Mouse (Mus musculus) c-Kit-negative CD71-positive TER-119-positive erythroid progenitor cells, embryonic 14.5 days (primary cell): ENCODE measurements at regions not wholly inside any gene's neighbourhood (a gene's known extent, or its start where the extent isn't known, plus 50 kb on each side); places are given as distances from the start of the nearest gene placed in this dataset.
"Not testable (repeated sequence)": the region's sequence is repeated elsewhere in the genome, so short reads cannot be mapped to it uniquely, and the experiment has no call there.

Experiments used
- DNase-seq: peaks from one replicate; pipeline ENCODE4 v3.0.0-alpha.2; 2013; ENCODE audit warnings: low read depth, low spot score

DNA sequence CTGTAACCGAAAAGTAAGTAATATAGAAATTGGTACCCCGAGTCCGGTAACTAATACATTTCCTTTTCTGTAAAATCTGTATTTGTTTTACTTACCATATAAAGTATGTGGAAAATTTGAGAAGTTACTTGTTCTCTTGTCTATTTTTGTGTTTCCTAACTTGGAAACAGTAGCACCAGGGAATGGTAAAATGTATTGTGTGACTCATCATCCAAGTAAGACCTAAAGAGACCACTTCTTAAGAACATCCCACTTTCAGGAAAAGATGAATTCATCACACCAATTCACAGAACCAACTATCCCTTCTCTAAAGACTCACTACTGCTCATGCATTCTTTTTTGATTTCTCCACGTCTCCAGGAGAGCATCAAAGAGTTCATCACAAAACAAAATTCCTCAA lies 457.6 kb upstream of the Htr2a start:
- no peak for DNase-seq

DNA sequence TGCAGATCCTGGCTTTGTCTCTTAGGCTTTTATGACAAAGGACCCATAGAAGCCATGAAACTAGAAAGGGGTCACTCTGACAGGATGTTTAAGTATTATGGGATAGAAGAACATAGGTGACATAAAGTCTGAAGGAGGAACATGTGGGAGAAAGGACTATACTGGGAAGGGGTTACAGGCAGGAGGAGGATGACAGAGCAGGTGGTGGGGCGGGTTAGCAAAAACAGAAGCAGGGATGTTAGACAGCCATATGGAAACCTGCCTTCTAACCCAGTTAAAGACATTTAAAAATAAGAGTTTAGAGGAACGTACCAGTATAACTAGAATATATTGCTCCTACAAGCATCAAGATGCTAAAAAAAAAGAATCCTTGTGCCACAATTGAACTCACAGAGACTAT lies 438.9 kb upstream of the Htr2a start:
- DNase-seq, result no peak

DNA sequence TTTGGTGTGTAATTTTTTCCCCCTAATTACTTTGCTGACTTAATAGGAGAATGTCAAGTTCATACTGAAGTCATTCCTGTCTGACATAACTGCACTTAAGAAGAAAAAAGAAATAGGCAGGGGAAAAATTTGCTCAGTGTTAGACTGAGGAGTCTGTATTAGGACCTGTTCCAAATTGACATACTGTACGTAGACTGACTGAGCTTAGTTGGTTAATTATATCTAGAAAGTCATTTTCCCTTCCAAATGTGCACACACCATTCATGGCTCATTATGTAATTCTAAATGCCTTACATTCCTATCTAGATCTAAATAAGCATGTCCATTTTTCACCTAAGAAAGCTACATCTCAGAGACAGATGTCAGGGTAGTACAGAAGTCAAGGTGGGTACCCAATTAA lies 435.6 kb upstream of the Htr2a start:
- no peak for DNase-seq

DNA sequence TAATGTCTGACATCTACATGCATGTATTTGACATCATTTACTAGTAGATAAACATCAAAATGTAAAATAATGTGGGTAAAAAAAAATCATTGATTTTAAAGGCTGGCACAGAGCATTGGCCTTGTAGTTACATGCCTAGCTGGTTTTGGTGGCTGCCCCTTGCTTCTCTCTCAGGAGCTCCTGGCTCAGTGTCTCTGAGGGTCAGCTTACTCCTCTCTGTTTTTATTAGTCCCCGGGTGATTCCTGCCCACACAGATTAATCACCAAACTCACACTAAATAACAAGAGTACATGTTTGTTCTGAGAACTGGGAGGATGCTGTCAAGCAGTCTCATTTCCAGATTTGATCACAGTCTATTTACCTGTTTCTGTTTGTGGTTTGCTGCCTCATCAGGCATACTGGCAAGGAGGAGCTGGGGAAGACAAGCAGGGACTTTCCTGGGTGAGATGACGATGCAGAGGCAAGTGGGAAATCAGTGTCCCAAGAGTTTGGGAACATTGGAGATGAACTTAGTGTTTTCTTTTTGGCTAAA lies 422.7 kb upstream of the Htr2a start:
- no peak for DNase-seq

GRCm38 (mm10) chr14:74219761-74220160 lies 420.9 kb upstream of the Htr2a start:
- DNase-seq, result no peak

DNA sequence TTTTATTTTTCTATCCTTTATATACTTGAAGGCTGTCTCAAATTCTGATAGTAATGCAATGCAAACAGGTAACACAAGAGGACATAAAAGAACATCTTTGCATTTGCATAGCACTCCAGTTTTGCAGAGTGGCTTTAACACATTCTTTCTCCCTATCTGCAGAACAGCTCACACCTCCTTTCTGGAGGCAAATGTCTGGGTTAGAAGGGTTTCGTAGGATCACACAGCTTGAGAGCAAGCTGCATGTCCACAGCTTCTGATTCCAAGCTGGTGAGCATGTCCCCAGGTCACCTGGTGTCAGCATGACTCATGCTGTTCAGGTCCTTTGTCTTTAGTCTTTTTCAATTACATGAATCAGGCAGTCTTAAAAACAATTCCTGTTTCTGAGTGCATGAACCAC lies 418.5 kb upstream of the Htr2a start:
- DNase-seq, result no peak

DNA sequence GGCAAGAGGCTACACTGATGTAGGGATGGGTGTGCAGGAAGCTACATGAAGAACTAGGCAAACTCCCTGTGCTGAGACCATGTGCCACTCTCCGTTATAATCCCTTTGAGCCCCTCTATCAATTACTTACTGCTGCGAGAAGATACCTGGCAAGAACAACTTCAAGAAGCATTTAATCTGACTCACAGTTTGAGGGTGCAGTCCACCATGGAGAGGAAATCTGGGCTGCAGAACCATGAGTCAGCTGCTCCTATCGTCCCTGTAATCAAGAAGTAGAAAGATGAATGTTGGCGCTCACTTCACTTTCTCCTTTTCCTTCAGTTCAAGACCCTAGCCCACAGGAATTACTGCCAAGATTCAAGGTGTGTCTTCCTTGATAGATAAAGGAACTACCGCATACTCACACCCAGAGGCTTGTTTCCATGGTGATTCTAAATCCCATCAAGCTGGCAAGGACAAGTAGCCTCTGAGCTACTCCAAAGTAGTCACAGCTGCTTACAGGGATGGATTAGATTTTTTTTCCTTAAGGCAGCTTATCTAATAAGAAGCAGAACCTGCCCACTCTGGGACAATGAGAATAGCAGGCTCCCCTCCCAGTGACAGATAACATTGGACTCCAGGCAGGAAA lies 411.0 kb upstream of the Htr2a start:
- no peak for DNase-seq

- DNase-seq, result no peak
Observed at GRCm38 (mm10) chr14:74240212-74240611, 400.4 kb upstream of the Htr2a start.

DNA sequence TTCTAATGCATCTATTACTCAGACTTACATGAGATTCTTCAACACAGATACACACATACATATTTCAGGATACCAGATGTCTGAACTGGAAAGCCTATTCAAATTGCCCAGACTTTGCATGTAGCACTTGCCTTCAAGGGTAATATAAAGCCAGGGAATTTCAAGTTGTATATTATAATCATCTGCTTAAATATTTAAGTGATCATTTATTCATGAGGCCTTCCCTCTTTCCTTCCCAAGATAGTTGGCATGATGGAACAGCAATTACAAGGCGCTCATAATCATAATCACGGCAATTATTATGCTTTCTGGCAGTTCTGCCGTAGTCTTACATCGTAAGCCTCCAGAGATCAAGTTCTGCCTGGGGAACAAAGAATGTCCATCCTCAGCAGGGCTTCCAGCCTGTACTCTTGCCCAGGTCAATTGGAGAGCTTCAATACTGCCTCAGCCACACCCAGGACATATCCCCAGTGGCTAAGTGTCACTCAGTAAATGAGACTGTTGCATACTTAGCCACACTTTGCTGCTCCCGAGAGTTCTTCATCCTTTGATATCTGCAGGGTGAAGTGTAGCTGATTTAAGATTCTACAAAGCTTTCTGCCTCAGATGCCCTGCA lies 391.3 kb upstream of the Htr2a start:
- no peak for DNase-seq

DNA sequence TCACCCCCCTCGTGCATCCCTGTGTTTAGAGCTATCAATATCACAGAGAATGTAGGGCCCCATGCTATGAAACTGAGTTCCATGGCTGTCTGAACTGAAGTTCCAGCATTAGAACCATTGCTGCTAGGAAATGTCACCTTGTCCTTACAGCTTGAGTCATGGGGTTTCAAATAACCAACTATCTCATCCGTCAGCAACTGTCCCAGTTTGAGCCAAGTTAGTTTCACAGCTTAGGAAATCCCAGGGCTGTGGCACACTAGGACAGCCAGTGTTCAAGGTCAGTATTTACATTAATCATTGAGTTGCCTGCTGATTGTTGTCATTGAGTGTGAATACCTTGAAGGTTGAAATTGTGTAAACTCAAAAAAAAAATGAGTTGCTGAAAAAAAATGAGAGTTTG lies 390.6 kb upstream of the Htr2a start:
- DNase-seq, result no peak

GRCm38 (mm10) chr14:74252189-74253145 lies 388.2 kb upstream of the Htr2a start:
- DNase-seq, result no peak

GRCm38 (mm10) chr14:74255000-74255399 lies 385.6 kb upstream of the Htr2a start:
- no peak for DNase-seq

- DNase-seq, result no peak
Observed at GRCm38 (mm10) chr14:74259437-74259836, 381.2 kb upstream of the Htr2a start.

- no peak for DNase-seq
Observed at GRCm38 (mm10) chr14:74267086-74267485, 373.6 kb upstream of the Htr2a start.

DNA sequence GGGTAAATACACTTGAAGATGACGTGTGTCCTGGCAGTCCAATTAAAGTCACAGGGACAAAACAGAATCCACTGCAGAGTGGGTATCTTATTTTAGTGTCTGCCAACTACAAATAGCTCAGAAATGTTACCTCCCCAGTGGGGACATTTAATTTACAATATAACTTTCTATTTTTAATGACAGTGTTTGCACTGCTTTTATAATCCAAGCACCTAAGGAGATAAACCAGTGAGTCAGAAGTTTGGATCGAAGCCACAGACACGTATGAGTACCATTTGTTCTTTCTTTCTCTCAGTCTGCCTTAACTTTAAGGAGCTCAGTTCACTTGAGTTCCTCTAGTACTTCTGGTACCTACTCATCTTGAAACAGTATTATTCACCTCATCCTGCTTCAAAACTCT lies 346.1 kb upstream of the Htr2a start:
- DNase-seq, result no peak

GRCm38 (mm10) chr14:74304483-74304882 lies 336.2 kb upstream of the Htr2a start:
- DNase-seq, result no peak

- DNase-seq, result no peak
Observed at GRCm38 (mm10) chr14:74306717-74307307, 333.8 kb upstream of the Htr2a start.

DNA sequence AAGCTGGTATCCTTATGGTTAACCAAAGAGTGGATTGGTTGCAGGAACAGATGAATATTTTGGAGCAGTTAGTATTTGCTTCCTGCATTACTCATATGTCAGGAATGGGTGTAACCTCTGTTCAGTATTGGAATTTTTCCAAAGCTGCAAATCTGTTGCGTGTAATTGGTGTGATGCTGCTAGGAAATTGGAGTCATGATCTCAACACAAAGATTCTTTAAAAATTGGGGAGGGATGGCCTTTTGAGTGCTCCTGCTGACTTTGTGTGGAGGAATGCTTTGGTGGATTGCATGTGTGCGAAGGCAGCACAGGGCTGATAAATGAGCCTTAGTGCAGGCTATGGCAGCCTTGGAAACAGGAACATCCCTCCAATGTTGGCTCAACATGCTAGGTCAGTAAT lies 331.2 kb upstream of the Htr2a start:
- DNase-seq, result not testable (repeated sequence)

DNA sequence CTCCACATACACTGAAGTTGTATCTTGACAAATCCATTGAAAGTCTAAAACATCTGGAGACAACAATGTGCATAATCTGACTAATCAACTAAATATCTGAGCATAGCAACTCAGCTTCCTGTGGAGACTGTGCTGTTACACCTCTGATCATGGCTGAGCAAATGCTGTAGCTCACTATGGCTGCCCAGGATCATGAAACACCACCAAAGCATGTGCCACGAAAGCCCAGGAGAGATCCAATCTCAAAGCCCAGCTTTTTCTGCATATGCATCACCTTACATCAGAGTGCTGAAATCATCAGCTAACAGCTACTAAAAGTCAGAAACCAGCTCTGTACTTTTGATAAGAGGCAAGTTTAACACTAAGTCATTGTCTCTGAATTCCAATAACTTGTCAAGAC lies 313.3 kb upstream of the Htr2a start:
- no peak for DNase-seq

DNA sequence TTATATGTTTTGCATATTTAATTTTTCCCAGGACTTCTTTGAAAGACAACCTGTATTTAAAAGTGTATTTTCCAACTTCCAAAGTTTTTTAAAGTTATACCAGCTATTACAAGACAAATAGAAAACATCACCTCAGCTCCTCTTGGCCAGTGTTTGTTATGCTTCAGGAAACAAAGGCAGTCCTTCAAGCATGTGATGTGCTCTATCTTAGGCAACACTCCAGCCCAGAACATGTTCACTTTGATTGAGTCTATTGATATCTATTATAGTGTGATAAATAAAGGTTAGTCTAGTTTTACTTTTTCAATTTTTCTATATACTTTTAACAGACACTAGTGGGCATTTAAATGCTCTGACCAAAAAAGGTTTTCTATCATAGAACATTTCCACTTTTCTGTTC lies 289.9 kb upstream of the Htr2a start:
- DNase-seq, result no peak

DNA sequence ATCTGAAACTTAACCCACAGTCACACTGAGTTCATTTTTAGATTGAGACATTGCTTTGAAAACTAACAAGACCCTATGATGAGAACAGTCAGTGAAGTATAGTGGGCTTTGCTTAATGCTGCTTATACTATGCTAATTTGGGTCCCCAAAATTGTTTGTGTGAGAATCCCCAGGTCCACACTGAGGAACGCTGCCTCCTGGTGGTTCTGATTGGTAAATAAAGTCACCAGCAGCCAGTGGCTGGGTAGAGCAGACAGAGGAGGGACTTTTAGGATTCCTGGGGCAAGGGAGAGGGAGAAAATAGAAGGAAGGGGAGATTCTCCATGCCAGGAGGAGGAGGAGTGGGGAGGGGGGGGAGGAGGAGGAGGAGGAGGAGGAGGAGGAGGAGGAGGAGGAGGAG lies 288.4 kb upstream of the Htr2a start:
- no peak for DNase-seq
